Mouse (Mus musculus) gastrocnemius, postnatal 10 days (tissue): ENCODE measurements at regions not wholly inside any gene's neighbourhood (a gene's known extent, or its start where the extent isn't known, plus 50 kb on each side); places are given as distances from the start of the nearest gene placed in this dataset.

Experiments
- DNase-seq: peaks from one replicate; pipeline ENCODE4 v3.0.0; 2021; ENCODE audit warnings: mixed read lengths

DNA sequence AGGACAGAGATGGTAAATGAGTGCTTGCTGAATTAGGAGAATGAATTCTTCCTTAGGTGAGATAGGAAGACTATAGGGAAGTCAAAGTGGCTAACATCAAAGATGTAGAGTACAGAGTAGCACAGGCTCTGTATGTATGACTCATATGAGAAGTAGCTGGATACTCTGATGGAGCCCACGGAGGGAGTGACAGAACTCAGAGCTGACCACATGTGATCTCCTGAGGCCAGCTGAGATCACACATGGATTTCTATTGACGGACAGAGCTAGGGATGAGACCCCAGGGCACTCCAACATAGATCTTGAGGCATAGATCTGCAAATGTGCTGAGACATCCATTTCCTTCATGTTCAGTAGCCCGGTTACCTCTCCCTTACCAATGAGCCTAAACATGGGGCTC is 66.0 kb downstream of the Cops8 start:
- no peak for DNase-seq

DNA sequence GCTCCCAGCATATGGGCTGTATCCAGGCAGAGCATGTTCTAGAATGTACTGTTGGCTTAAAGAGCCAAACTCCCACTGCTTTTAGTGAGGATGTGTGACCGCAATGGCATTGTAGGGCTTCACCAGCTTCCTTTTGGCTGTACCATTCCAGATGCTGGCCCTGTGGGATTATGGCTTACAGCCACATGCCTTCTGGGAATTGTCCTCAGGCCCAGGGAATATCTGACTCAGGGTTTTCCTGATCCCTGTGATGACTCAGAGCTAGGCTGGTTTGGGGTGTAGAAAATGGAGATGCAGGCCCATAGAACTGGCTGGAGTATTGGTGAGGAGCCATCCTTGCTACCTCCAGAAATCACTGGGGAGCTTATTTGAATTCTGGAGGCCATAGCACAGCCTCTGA is 66.5 kb downstream of the Cops8 start:
- no peak for DNase-seq

- DNase-seq: peak; percentile 43
These were observed 67.6 kb downstream of the Cops8 start for GRCm38 (mm10) chr1:90670346-90670745.

- DNase-seq: no peak
These were observed 71.0 kb downstream of the Cops8 start for GRCm38 (mm10) chr1:90673751-90674150.

DNA sequence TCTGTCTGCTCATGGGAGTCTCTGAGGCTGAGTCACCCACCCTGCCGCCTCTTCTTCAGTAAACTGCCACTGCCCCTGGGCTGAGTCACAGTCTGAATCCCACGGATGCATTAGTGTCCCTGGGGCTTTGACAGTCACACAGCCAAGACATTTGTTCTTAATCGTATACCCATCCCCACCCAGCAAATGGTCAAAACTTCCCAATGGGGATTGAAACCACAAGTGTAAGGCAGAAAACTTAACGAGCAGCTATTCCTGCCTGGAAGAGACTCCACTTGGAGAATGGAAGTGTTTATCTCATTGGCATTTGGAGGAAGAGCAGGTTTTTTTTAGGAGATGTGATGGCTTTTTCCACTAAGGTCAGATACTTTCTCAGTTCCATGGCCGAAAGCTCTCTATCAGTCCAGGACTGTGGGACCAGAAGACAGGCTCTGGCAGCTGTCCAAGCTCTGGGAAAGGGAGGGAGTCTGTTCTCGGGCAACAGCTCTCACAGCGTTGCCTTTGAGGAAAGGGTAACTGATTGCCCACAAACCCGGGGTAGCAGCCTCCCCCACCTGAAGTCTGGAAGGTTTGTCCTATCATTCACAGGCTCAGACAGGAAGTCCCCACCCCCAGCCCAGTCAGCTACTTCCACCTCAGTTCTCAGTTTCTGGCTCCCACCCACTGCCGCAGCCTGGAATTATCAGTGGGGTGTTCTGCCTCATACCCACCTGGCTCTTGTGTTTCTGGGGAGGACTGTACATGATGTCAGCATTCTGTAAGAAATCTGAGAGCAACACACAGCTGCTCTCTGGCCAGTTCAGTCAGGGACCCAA is 73.6 kb downstream of the Cops8 start:
- DNase-seq: peak; percentile 63

- no peak for DNase-seq
These were observed 74.4 kb downstream of the Cops8 start for GRCm38 (mm10) chr1:90677188-90677587.

- no peak for DNase-seq
These were observed 74.9 kb downstream of the Cops8 start for GRCm38 (mm10) chr1:90677651-90678201.

- no peak for DNase-seq
These were observed 75.6 kb downstream of the Cops8 start for GRCm38 (mm10) chr1:90678416-90678815.

GRCm38 (mm10) chr1:90688086-90688485 is 85.3 kb downstream of the Cops8 start:
- DNase-seq: no peak

GRCm38 (mm10) chr1:90690591-90691116 is 87.9 kb downstream of the Cops8 start:
- DNase-seq: no peak

- peak; percentile 21 for DNase-seq
These were observed 88.4 kb downstream of the Cops8 start for GRCm38 (mm10) chr1:90691157-90691594.

- DNase-seq: no peak
These were observed 90.1 kb downstream of the Cops8 start for GRCm38 (mm10) chr1:90692851-90693250.

- DNase-seq: no peak
These were observed 92.0 kb downstream of the Cops8 start for GRCm38 (mm10) chr1:90694761-90695160.

DNA sequence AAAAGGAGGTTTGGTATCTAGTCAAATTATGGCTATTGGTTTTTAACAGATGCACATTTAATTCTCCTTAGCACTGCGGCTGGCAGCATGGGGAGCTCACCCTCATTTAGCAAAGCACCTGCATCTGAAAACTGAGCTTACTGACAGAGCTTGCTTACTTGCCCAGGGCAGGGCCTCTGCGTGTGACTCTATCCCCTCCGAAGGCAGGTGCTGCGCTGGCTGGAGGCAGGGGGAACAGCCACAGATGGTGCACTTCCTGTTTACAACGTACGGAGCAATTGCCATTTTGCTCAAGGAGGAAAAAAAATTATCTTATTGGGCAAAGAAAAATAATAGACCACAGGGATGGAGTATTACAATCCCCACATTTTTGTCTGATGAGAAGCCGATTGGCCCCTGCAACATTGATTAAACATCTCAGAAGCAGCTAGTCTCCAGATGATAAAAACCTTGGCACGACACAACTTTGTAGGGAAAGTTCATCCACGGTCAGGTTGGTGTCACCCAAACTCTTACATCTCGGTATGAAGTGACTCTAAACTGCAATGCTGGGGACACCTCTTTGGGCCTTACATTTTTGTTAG is 92.5 kb downstream of the Cops8 start:
- no peak for DNase-seq

GRCm38 (mm10) chr1:90696000-90696399 is 93.2 kb downstream of the Cops8 start:
- no peak for DNase-seq

DNA sequence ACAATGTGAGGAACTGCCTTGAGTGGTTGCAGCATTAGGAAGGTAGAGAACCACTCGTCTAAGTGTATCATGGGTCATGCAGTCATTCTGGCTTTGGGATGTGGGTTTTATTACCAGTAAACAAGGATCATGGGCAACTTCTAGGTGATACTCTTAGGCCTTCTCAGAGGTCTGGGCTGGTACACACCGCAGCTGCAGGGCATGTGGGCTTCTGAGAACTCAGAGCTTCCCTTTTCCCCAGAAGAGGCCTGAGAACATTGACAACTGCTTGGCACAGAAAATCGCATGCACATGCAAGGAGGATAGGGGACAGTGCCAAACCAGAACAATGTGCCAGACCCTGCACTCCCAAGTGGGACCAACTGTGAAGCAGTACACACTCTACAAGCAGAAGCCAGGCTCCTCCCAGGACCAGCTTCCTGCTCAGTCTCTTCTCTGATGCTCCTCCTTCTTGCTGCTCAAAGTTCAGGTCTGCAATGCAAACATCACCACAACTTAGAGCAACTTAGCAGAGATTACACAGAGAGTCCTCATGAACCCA is 94.3 kb downstream of the Cops8 start:
- DNase-seq: no peak

DNA sequence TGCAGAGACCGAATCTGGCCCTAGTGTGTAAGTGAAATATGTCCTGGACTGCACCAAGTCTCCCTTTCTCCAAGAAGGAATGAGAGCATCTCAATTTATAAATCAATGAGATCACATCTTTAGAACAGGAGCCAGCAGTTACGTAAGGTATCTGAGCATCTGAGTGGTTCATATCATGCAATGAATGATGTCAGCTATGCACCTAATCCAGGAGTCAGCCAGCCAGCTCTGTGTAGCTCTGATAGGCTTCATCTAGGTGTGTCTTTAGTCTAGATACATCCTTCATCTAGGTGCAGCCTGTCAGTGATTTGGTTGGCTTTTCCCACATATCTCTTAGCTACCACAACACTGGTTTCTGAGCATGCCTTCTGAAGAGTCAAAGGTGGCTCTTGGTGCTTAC is 95.8 kb downstream of the Cops8 start:
- no peak for DNase-seq

- no peak for DNase-seq
These were observed 99.0 kb downstream of the Cops8 start for GRCm38 (mm10) chr1:90701756-90702155.

- DNase-seq: no peak
These were observed 103.6 kb downstream of the Cops8 start for GRCm38 (mm10) chr1:90706391-90706790.

DNA sequence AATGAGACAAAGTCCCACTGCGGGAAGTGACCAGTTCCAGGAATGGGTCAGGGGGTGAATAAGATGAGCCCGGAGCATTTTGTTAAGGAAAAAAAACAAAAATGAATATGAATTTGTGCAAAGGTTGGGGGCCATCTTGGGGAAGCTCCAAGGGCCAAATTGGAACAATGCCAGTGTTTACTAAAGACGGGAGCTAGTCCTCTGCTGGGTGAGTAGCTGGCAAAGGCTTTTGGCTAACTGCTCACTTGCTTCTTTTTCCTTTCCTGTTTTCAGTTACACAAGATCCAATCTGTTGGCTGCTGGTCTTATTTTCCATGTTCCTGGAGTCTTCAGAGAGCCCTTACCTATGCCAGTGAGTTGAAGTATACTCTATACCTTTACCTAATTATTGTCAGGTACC is 107.0 kb downstream of the Cops8 start:
- DNase-seq: no peak

GRCm38 (mm10) chr1:90710566-90710965 is 107.8 kb downstream of the Cops8 start:
- DNase-seq: no peak

DNA sequence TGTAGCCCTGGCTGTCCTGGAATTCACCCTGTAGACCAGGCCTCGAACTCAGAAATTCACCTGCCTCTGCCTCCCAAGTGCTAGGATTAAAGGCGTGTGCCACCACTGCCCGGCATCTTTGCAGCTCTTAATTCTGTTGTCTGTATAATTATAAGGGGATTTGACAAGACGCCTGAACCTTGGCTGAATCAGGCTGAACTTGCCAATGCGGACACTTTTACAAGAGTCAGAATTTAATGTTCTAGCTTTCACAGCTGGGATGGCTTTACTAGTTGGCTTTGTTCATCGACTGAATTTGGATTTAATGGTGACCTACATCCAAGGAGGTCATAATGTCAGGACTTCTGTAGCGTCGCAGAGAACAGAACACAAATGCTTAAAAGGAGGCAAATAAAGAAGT is 108.3 kb downstream of the Cops8 start:
- no peak for DNase-seq
